Mouse (Mus musculus) CH12.LX (cell line): ENCODE results near the gene Coro6. TPM values are rescaled to one million over a fixed set of nuclear protein-coding genes. Genes with fewer than 3 reads are reported as not detected.

ENCODE experiments used
- DNase-seq: peaks from one replicate; pipeline ENCODE4 v3.0.0-alpha.2; 2013; ENCODE audit errors: extremely low read depth
- H3K27ac ChIP-seq: 2 replicates; pipeline ENCODE4 v1.5.1; 2012; ENCODE audit warnings: low read depth, mild to moderate bottlenecking, control low read depth, moderate library complexity; ENCODE audit not compliant: insufficient read depth
- H3K27me3 ChIP-seq: replicated peaks from 2 replicates; pipeline ENCODE3; 2012; ENCODE audit warnings: inconsistent platforms
- H3K36me3 ChIP-seq, 2 experiments: replicated peaks in 1 of 2; 2 replicates each; pipeline versions ENCODE3 to v1.6.1; 2012; ENCODE audit warnings: inconsistent platforms in 1 of 2, low read length in 1 of 2, mild to moderate bottlenecking in 1 of 2, mixed read lengths in 1 of 2, moderate library complexity in 1 of 2; ENCODE audit not compliant: control insufficient read depth in 1 of 2, insufficient read depth in 1 of 2
- H3K4me1 ChIP-seq, 2 experiments: 2 replicates each; pipeline ENCODE4 v1.6.1; 2012; ENCODE audit warnings: inconsistent platforms in 1 of 2, moderate library complexity in 1 of 2; ENCODE audit not compliant: insufficient read depth in 2 of 2, control insufficient read depth in 1 of 2
- H3K4me2 ChIP-seq: 2 replicates; pipeline ENCODE4 v1.6.1; 2012; ENCODE audit warnings: low read depth, mild to moderate bottlenecking, control low read depth; ENCODE audit not compliant: poor library complexity, insufficient read depth, severe bottlenecking
- H3K4me3 ChIP-seq, 3 experiments: fragments of 150-350 bp in 1 of 3; sonication (generic) in 1 of 3; replicated peaks in 1 of 3; 2 replicates each; pipeline versions ENCODE3 to v1.5.1; 2011 to 2012; ENCODE audit warnings: low read depth in 2 of 3, low read length in 2 of 3, mild to moderate bottlenecking in 2 of 3, moderate library complexity in 2 of 3, control low read depth in 1 of 3, improper control_type of control experiment in 1 of 3, inconsistent platforms in 1 of 3, mixed read lengths in 1 of 3; ENCODE audit not compliant: poor library complexity in 1 of 3
- H3K79me2 ChIP-seq: replicated peaks from 2 replicates; pipeline ENCODE4 v1.6.1; 2012; ENCODE audit warnings: mild to moderate bottlenecking, moderate library complexity; ENCODE audit not compliant: control insufficient read depth, poor library complexity, insufficient read depth, severe bottlenecking; ENCODE audit errors: extremely low read depth
- H3K9ac ChIP-seq: 2 replicates; pipeline ENCODE4 v1.6.1; 2012; ENCODE audit warnings: low read depth, mild to moderate bottlenecking, control low read depth, moderate library complexity; ENCODE audit not compliant: insufficient read depth
- H3K9me3 ChIP-seq: replicated peaks from 2 replicates; pipeline ENCODE3; 2012; ENCODE audit warnings: low read length, inconsistent platforms, mixed read lengths
- BHLHE40 ChIP-seq: IDR thresholded peaks from 2 replicates; pipeline ENCODE4 v1.6.1; 2011; ENCODE audit warnings: mild to moderate bottlenecking, low read depth, low read length, improper control_type of control experiment
- CHD1 ChIP-seq: IDR thresholded peaks from 2 replicates; pipeline ENCODE4 v1.6.1; 2012; ENCODE audit warnings: low read depth, low read length, improper control_type of control experiment, inconsistent platforms
- CHD2 ChIP-seq: IDR thresholded peaks from 2 replicates; pipeline ENCODE4 v1.6.1; 2011; ENCODE audit warnings: low read length, improper control_type of control experiment
- CTCF ChIP-seq, 2 experiments: IDR thresholded peaks in 1 of 2; conservative IDR thresholded peaks in 1 of 2; 2 replicates each; pipeline ENCODE4 v1.5.1; 2011 to 2012; ENCODE audit warnings: low read depth in 2 of 2, low read length in 2 of 2, improper control_type of control experiment in 1 of 2, inconsistent platforms in 1 of 2, mild to moderate bottlenecking in 1 of 2, moderate library complexity in 1 of 2
- E2F4 ChIP-seq: IDR thresholded peaks from 2 replicates; pipeline ENCODE4 v1.6.1; 2011; ENCODE audit warnings: low read depth, low read length, improper control_type of control experiment; ENCODE audit not compliant: insufficient replicate concordance
- ELF1 ChIP-seq: IDR thresholded peaks from 2 replicates; pipeline ENCODE4 v1.6.1; 2014; ENCODE audit warnings: low read depth, mild to moderate bottlenecking, inconsistent platforms, low read length, improper control_type of control experiment
- EP300 ChIP-seq: IDR thresholded peaks from 2 replicates; pipeline ENCODE4 v1.6.1; 2011; ENCODE audit warnings: low read length, improper control_type of control experiment
- ETS1 ChIP-seq: conservative IDR thresholded peaks from 2 replicates; pipeline ENCODE4 v1.6.1; 2012; ENCODE audit warnings: low read depth, mild to moderate bottlenecking, inconsistent platforms, low read length, improper control_type of control experiment, moderate library complexity
- GABPA ChIP-seq: IDR thresholded peaks from 2 replicates; pipeline ENCODE4 v1.6.1; 2012; ENCODE audit warnings: low read depth, low read length, improper control_type of control experiment, inconsistent platforms; ENCODE audit not compliant: insufficient replicate concordance
- HCFC1 ChIP-seq: IDR thresholded peaks from 2 replicates; pipeline ENCODE4 v1.6.1; 2012; ENCODE audit warnings: low read depth, mild to moderate bottlenecking, inconsistent platforms, low read length, improper control_type of control experiment
- IRF4 ChIP-seq: IDR thresholded peaks from 2 replicates; pipeline ENCODE4 v1.6.1; 2014; ENCODE audit warnings: low read depth, mild to moderate bottlenecking, inconsistent platforms, low read length, improper control_type of control experiment
- JUN ChIP-seq: IDR thresholded peaks from 2 replicates; pipeline ENCODE4 v1.6.1; 2011; ENCODE audit warnings: low read depth, mild to moderate bottlenecking, low read length, improper control_type of control experiment, moderate library complexity; ENCODE audit not compliant: insufficient read depth
- JUND ChIP-seq: conservative IDR thresholded peaks from 2 replicates; pipeline ENCODE4 v1.6.1; 2011; ENCODE audit warnings: low read depth, low read length, improper control_type of control experiment
- KAT2A ChIP-seq: IDR thresholded peaks from 2 replicates; pipeline ENCODE4 v1.6.1; 2012; ENCODE audit warnings: low read length, improper control_type of control experiment, inconsistent platforms; ENCODE audit not compliant: insufficient replicate concordance
- MAFK ChIP-seq: IDR thresholded peaks from 2 replicates; pipeline ENCODE4 v1.6.1; 2011; ENCODE audit warnings: low read length, improper control_type of control experiment; ENCODE audit not compliant: insufficient replicate concordance
- MAX ChIP-seq: IDR thresholded peaks from 2 replicates; pipeline ENCODE4 v1.6.1; 2011; ENCODE audit warnings: low read length, improper control_type of control experiment
- MAZ ChIP-seq: IDR thresholded peaks from 2 replicates; pipeline ENCODE4 v1.6.1; 2012; ENCODE audit warnings: low read depth, mild to moderate bottlenecking, inconsistent platforms, low read length, improper control_type of control experiment, moderate library complexity
- MEF2A ChIP-seq: IDR thresholded peaks from 2 replicates; pipeline ENCODE4 v1.6.1; 2014; ENCODE audit warnings: low read depth, mild to moderate bottlenecking, inconsistent platforms, low read length, improper control_type of control experiment, borderline replicate concordance
- MXI1 ChIP-seq: IDR thresholded peaks from 2 replicates; pipeline ENCODE4 v1.6.1; 2011; ENCODE audit warnings: mild to moderate bottlenecking, low read depth, low read length, improper control_type of control experiment
- MYC ChIP-seq: IDR thresholded peaks from 2 replicates; pipeline ENCODE4 v1.6.1; 2011; ENCODE audit warnings: low read depth, mild to moderate bottlenecking, improper control_type of control experiment, low read length
- NRF1 ChIP-seq: IDR thresholded peaks from 2 replicates; pipeline ENCODE4 v1.6.1; 2014; ENCODE audit warnings: low read depth, mild to moderate bottlenecking, inconsistent platforms, low read length, improper control_type of control experiment, moderate library complexity
- PAX5 ChIP-seq: IDR thresholded peaks from 2 replicates; pipeline ENCODE4 v1.6.1; 2012; ENCODE audit warnings: low read length, inconsistent platforms, mixed read lengths
- POLR2A ChIP-seq: IDR thresholded peaks from 2 replicates; pipeline ENCODE4 v1.6.1; 2011; ENCODE audit warnings: low read depth, mild to moderate bottlenecking, improper control_type of control experiment, low read length
- POLR2AphosphoS2 ChIP-seq: IDR thresholded peaks from 2 replicates; pipeline ENCODE4 v1.6.1; 2011; ENCODE audit warnings: low read depth, low read length, improper control_type of control experiment
- RAD21 ChIP-seq: IDR thresholded peaks from 2 replicates; pipeline ENCODE4 v1.6.1; 2011; ENCODE audit warnings: low read depth, mild to moderate bottlenecking, low read length, improper control_type of control experiment, moderate library complexity
- RCOR1 ChIP-seq: conservative IDR thresholded peaks from 2 replicates; pipeline ENCODE4 v1.6.1; 2012; ENCODE audit warnings: low read depth, mild to moderate bottlenecking, inconsistent platforms, low read length, improper control_type of control experiment
- SIN3A ChIP-seq: IDR thresholded peaks from 2 replicates; pipeline ENCODE4 v1.6.1; 2012; ENCODE audit warnings: low read length, improper control_type of control experiment, inconsistent platforms
- SMC3 ChIP-seq: IDR thresholded peaks from 2 replicates; pipeline ENCODE4 v1.6.1; 2011; ENCODE audit warnings: low read depth, low read length, improper control_type of control experiment
- TBP ChIP-seq: conservative IDR thresholded peaks from 2 replicates; pipeline ENCODE4 v1.6.1; 2011; ENCODE audit warnings: low read depth, low read length, improper control_type of control experiment
- TCF12 ChIP-seq: IDR thresholded peaks from 2 replicates; pipeline ENCODE4 v1.6.1; 2014; ENCODE audit warnings: low read depth, mild to moderate bottlenecking, inconsistent platforms, low read length, improper control_type of control experiment
- UBTF ChIP-seq: IDR thresholded peaks from 2 replicates; pipeline ENCODE4 v1.6.1; 2012; ENCODE audit warnings: low read depth, mild to moderate bottlenecking, inconsistent platforms, low read length, improper control_type of control experiment, moderate library complexity
- USF1 ChIP-seq: IDR thresholded peaks from 2 replicates; pipeline ENCODE4 v1.6.1; 2014; ENCODE audit warnings: low read depth, mild to moderate bottlenecking, inconsistent platforms, low read length, improper control_type of control experiment
- USF2 ChIP-seq: conservative IDR thresholded peaks from 2 replicates; pipeline ENCODE4 v1.6.1; 2011; ENCODE audit warnings: low read depth, low read length, improper control_type of control experiment
- ZC3H11A ChIP-seq: IDR thresholded peaks from 2 replicates; pipeline ENCODE4 v1.6.1; 2012; ENCODE audit warnings: low read depth, mild to moderate bottlenecking, inconsistent platforms, low read length, improper control_type of control experiment
- ZKSCAN1 ChIP-seq: IDR thresholded peaks from 2 replicates; pipeline ENCODE4 v1.6.1; 2012; ENCODE audit warnings: low read depth, inconsistent platforms, low read length, improper control_type of control experiment, borderline replicate concordance
- ZMIZ1 ChIP-seq: IDR thresholded peaks from 2 replicates; pipeline ENCODE4 v1.6.1; 2012; ENCODE audit warnings: low read depth, mild to moderate bottlenecking, inconsistent platforms, low read length, improper control_type of control experiment
- ZNF384 ChIP-seq: IDR thresholded peaks from 2 replicates; pipeline ENCODE4 v1.6.1; 2012; ENCODE audit warnings: low read depth, low read length, improper control_type of control experiment, inconsistent platforms
- dilution Hi-C: fragments of 300-500 bp; cut with MboI; formaldehyde crosslinking; loops from 2 replicates; pipeline ENCODE4 v1.14.3; 2020; ENCODE audit warnings: low sequenced_read_pairs; ENCODE audit not compliant: extremely low pct_unique_long_range_greater_than_20kb, extremely low pct_ligation_motif_present
- in situ Hi-C: fragments of 300-500 bp; cut with MboI; formaldehyde crosslinking; loops from 3 replicates; pipeline ENCODE4 v1.14.3; 2019; ENCODE audit warnings: low sequenced_read_pairs, low pct_ligation_motif_present, low pct_unique_long_range_greater_than_20kb, mixed read lengths
- polyA plus RNA-seq: library from polyadenylated mRNA; unstranded; fragments of >175 nt; gene quantifications from 2 replicates; pipeline ENCODE4 v1.2.1, GENCODE M21; 2012; ENCODE audit warnings: low read depth; ENCODE audit not compliant: insufficient read length
- total RNA-seq, 2 experiments: library from RNA; depleted of rRNA; stranded (reverse); fragments of 300-350 nt in 1 of 2; fragments of >200 nt in 1 of 2; gene quantifications; 2 replicates each; pipeline ENCODE4 v1.2.3; 2012 to 2014

Coro6 gene
- total RNA-seq (2012; rRNA removed) (0.25 TPM in 1 of 2 replicates, not detected in the other), total RNA-seq (2014; rRNA removed) (not detected in 2 replicates), polyA plus RNA-seq (0.37 and 0.39 TPM in 2 replicates)

- H3K4me3 ChIP-seq, result peak within 1 kb of the TSS; percentile 45 to 62 (median 51)
- H3K9ac ChIP-seq, result peak within 1 kb of the TSS; percentile 21
- H3K27ac ChIP-seq, result no peak within 1 kb of the TSS
- peaks cover 0 to 5% of the 10 kb centered on the region in 2 experiments for H3K36me3 ChIP-seq
- H3K27me3 ChIP-seq, result peaks cover 50% of the 10 kb centered on the region
- in situ Hi-C loops (loop anchor here (25.0 kb wide), 1 partner anchor 475 kb away; the partner anchor contains the start of gene Slc6a4), dilution Hi-C loops (no loop called here)
- no peak for DNase-seq
- peaks cover 6 to 31% of the 10 kb centered on the region in 2 experiments; a peak in 3 of 4 replicates for H3K4me1 ChIP-seq
- no peaks in the 10 kb centered on the region for H3K9me3 ChIP-seq
- H3K4me2 ChIP-seq, result peak within 1 kb of the TSS; percentile 31
- no peaks in the 10 kb centered on the region for H3K79me2 ChIP-seq
- TF ChIP-seq GABPA (no peak), ZC3H11A (no peak), MAFK (no peak), CTCF (conservative IDR thresholded peaks at IDR 0.05 in 1 of 2, IDR thresholded peaks at IDR 0.05 in 1 of 2; ENCODE audit: low read depth in 2 of 2, low read length in 2 of 2) (no peak), ZMIZ1 (no peak), BHLHE40 (peak; percentile 45), ZKSCAN1 (no peak), E2F4 (0 out of 2 replicates have a peak, but pooled peaks have one; percentile 67), PAX5 (no peak), JUND (no peak), ZNF384 (no peak), POLR2A (peak; percentile 30; the same call in 1 of the 2 replicates), MXI1 (peak; percentile 80; the same call in 1 of the 2 replicates), ELF1 (0 out of 2 replicates have a peak, but pooled peaks have one; percentile 27), NRF1 (no peak; the same call in 1 of the 2 replicates), SIN3A (no peak), IRF4 (no peak), RCOR1 (no peak), JUN (no peak), SMC3 (no peak), MYC (peak; percentile 30; the same call in 1 of the 2 replicates), POLR2AphosphoS2 (no peak), EP300 (no peak), USF2 (no peak), UBTF (peak; percentile 96; the same call in 1 of the 2 replicates), MAX (peak; percentile 58; the same call in 1 of the 2 replicates), CHD1 (no peak), HCFC1 (no peak), ETS1 (no peak), CHD2 (0 out of 2 replicates have a peak, but pooled peaks have one; percentile 11), KAT2A (0 out of 2 replicates have a peak, but pooled peaks have one; percentile 43), MAZ (peak; percentile 48; the same call in 1 of the 2 replicates), TBP (no peak), TCF12 (peak; percentile 65), USF1 (no peak), RAD21 (no peak), MEF2A (no peak)
Measured at GRCm38 (mm10) chr11:77462283-77463100, at the start of gene Coro6. Coro6 (plus strand) TSS chr11:77462411.
